Mouse (Mus musculus) frontal cortex, adult 2 months (tissue): ENCODE measurements around the gene Fcna. TPM values are rescaled to one million over a fixed set of nuclear protein-coding genes. Genes with fewer than 3 reads are reported as not detected.
A peak's percentile ranks its signal among the peaks of the same experiment; 100 is the strongest.

Experiments used
- DNase-seq, 2 experiments: peaks; one replicate each; pipeline ENCODE4 v3.0.0; 2022; ENCODE audit warnings: low spot score in 1 of 2; ENCODE audit errors: extremely low spot score in 1 of 2
- polyA plus RNA-seq: library from polyadenylated mRNA; depleted of rRNA; stranded (reverse); fragments of >200 nt; gene quantifications from 2 replicates; pipeline ENCODE4 v1.2.3, GENCODE M21; 2012; rRNA removed

Fcna gene
- polyA plus RNA-seq, 1 experiment: 0.28 TPM

GRCm38 (mm10) chr2:25578796-25579736, 48.8 kb downstream of the Fcna start:
- no peak for DNase-seq

DNA sequence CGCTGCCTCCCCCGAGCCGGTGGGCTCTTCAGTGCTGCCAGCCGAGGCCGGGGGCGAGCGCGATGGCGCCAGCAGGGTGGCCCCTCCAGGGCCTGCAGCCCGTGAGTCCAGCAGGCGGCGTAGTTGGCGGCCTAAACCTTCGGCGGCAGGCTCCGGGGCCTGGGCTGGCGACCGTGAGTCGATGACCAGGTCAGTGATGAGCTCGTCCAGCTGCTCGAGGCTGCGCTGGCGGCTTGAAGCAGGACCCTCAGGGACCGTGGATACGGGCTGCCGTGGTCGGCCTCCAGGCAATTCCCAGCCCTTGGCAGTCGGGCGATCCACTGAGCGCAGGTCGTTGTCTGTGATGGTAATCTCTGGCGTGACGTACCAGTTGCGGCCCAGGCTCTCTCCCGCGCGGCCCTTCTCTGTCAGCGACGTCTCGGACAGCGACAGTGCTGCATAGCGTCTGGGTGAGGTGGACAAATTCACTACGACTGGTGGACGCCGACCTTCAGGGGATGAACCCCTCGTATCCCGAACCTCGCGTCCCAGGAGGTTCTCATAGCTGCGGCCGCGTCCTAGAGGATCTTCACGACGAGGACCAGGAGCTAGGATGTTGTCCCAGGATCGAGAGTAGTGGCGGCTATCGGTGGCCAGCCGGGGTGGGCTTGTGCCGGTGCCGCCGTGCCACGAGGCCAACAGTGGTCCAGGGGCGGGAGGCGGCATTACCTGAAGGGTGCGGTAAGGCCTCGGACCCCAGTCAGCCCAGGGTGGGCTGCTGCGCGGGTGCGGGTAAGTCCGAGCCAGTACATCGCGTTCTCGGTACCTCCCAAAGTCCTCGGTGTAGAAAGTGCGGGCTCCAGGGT, 49.7 kb downstream of the Fcna start:
- no peak for DNase-seq

- no peak for DNase-seq
Observed at GRCm38 (mm10) chr2:25576965-25577891, 50.6 kb downstream of the Fcna start.

- peak in 1 of 2 experiments; percentile 74 for DNase-seq
Observed at GRCm38 (mm10) chr2:25576028-25576850, 51.6 kb downstream of the Fcna start.

- DNase-seq: no peak
Observed at GRCm38 (mm10) chr2:25575432-25576027, 52.3 kb downstream of the Fcna start.

Other genes starting within 250 kb of the Fcna start
- 14.1 and 19.3 TPM in 2 replicates for gene Entpd2, start 232.2 kb downstream of the Fcna start, polyA plus RNA-seq
- gene Npdc1, start 228.7 kb downstream of the Fcna start, polyA plus RNA-seq: 383 and 426 TPM in 2 replicates
- gene Fut7, start 204.8 kb downstream of the Fcna start, polyA plus RNA-seq: 0.40 and 0.67 TPM in 2 replicates
- 107 TPM in 2 replicates for gene Abca2, start 199.3 kb downstream of the Fcna start, polyA plus RNA-seq
- gene Clic3, start 171.2 kb downstream of the Fcna start, polyA plus RNA-seq: 0.42 and 1.4 TPM in 2 replicates
- 110 and 114 TPM in 2 replicates for gene Paxx, start 166.9 kb downstream of the Fcna start, polyA plus RNA-seq
- 2,136 and 2,926 TPM in 2 replicates for gene Ptgds, start 158.0 kb downstream of the Fcna start, polyA plus RNA-seq
- gene Lcn12, start 134.1 kb downstream of the Fcna start, polyA plus RNA-seq: not detected in 2 replicates
- 64.7 and 72.3 TPM in 2 replicates for gene Fbxw5, start 127.3 kb downstream of the Fcna start, polyA plus RNA-seq
- gene C8g, start 126.3 kb downstream of the Fcna start, polyA plus RNA-seq: 2.5 and 2.8 TPM in 2 replicates
- gene Traf2, start 81.1 kb downstream of the Fcna start, polyA plus RNA-seq: 8.1 and 9.1 TPM in 2 replicates
- gene Edf1, start 70.2 kb downstream of the Fcna start, polyA plus RNA-seq: 287 and 289 TPM in 2 replicates
- 2.1 and 2.5 TPM in 2 replicates for gene Mamdc4, start 53.2 kb downstream of the Fcna start, polyA plus RNA-seq
- 134 and 161 TPM in 2 replicates for gene Phpt1, start 52.8 kb downstream of the Fcna start, polyA plus RNA-seq
- 114 and 122 TPM in 2 replicates for gene Ajm1, start 46.3 kb downstream of the Fcna start, polyA plus RNA-seq
- gene Rabl6, start 19.5 kb downstream of the Fcna start, polyA plus RNA-seq: 130 and 148 TPM in 2 replicates
- 0.06 TPM in 1 of 2 replicates, not detected in the other for gene Ccdc183, start 10.4 kb downstream of the Fcna start, polyA plus RNA-seq
- gene Tmem141, start 6.0 kb downstream of the Fcna start, polyA plus RNA-seq: 66.7 and 72.2 TPM in 2 replicates
- gene Lcn8, start 25.1 kb upstream of the Fcna start, polyA plus RNA-seq: not detected in 2 replicates
- not detected in 2 replicates for gene Lcn5, start 29.9 kb upstream of the Fcna start, polyA plus RNA-seq
- gene Lcn6, start 48.8 kb upstream of the Fcna start, polyA plus RNA-seq: not detected in 2 replicates
- not detected in 2 replicates for gene Lcn10, start 54.7 kb upstream of the Fcna start, polyA plus RNA-seq
- not detected in 2 replicates for gene Obp2a, start 72.0 kb upstream of the Fcna start, polyA plus RNA-seq
- 107 and 127 TPM in 2 replicates for gene Bmyc, start 78.7 kb upstream of the Fcna start, polyA plus RNA-seq
- not detected in 2 replicates for gene Obp2b, start 109.0 kb upstream of the Fcna start, polyA plus RNA-seq
- gene Lcn3, start 137.5 kb upstream of the Fcna start, polyA plus RNA-seq: not detected in 2 replicates
- not detected in 2 replicates for gene Lcn11, start 149.0 kb upstream of the Fcna start, polyA plus RNA-seq
- gene Gm13539, start 154.2 kb upstream of the Fcna start, polyA plus RNA-seq: not detected in 2 replicates
- not detected in 2 replicates for gene Glt6d1, start 187.8 kb upstream of the Fcna start, polyA plus RNA-seq
- not detected in 2 replicates for gene Lcn9, start 195.1 kb upstream of the Fcna start, polyA plus RNA-seq
- gene Sohlh1, start 219.2 kb upstream of the Fcna start, polyA plus RNA-seq: not detected in 2 replicates
- gene Kcnt1, start 235.7 kb upstream of the Fcna start, polyA plus RNA-seq: 183 and 221 TPM in 2 replicates